Mouse (Mus musculus) heart, embryonic 10.5 days (tissue): ENCODE results near the gene Gpc1. TPM values are rescaled to one million over a fixed set of nuclear protein-coding genes. Genes with fewer than 3 reads are reported as not detected.

ENCODE experiments used
- DNase-seq: peaks from one replicate; pipeline ENCODE4 v3.0.0-alpha.2; 2017; ENCODE audit warnings: low spot score
- H3K27ac ChIP-seq: fragments of 300-500 bp; sonication (generic); 2 replicates; pipeline ENCODE4 v1.5.1; 2016; ENCODE audit warnings: mild to moderate bottlenecking
- H3K27me3 ChIP-seq: fragments of 300-500 bp; sonication (generic); 2 replicates; pipeline ENCODE4 v1.6.1; 2016; ENCODE audit warnings: mild to moderate bottlenecking; ENCODE audit not compliant: poor library complexity, insufficient read depth, severe bottlenecking
- H3K36me3 ChIP-seq: fragments of 300-500 bp; sonication (generic); 2 replicates; pipeline ENCODE4 v1.6.1; 2016; ENCODE audit warnings: mild to moderate bottlenecking, moderate library complexity
- H3K4me1 ChIP-seq: fragments of 300-500 bp; sonication (generic); 2 replicates; pipeline ENCODE4 v1.6.1; 2016; ENCODE audit warnings: mild to moderate bottlenecking
- H3K4me3 ChIP-seq: fragments of 300-500 bp; sonication (generic); 2 replicates; pipeline ENCODE4 v1.5.1; 2016; ENCODE audit warnings: mild to moderate bottlenecking, moderate library complexity
- H3K9me3 ChIP-seq: fragments of 300-500 bp; sonication (generic); 2 replicates; pipeline ENCODE4 v1.6.1; 2016; ENCODE audit warnings: mild to moderate bottlenecking, moderate library complexity
- WGBS: fragments of 180-500 bp; shearing (Covaris S2); methylation state at CpG from one replicate; pipeline ENCODE4 v1.1.7; 2016; 5-methylcytosine and 5-hydroxymethylcytosine counted together
- polyA plus RNA-seq: library from polyadenylated mRNA; unstranded; fragments of >200 nt; fragmentation: Nextera tagmentation; extraction: Ambion mirVana; gene quantifications from 2 replicates; pipeline ENCODE4 v1.2.1, GENCODE M21; 2016

Gpc1 gene
- polyA plus RNA-seq, 1 experiment from 2014 or later: 36.4 TPM

DNA sequence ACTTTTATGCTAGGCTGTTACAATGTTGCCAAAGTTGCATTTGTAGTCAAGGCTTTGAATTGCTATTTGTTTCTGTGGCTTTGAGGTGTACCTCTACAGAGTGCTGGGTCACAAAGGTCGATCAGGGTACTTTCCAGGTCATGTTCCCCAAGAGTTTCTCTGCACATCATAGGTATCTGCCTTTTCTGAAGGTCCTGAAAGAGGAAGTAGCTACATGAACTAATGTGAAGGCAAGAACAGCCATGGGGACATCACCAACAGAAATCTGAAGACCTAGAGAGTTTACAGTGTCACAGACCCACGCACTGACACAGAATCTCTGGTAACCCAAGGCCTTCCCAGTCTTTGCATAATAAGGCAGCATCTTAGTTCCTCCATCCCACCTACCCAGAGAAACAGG is 25.6 kb upstream of the Gpc1 start:
- Histone ChIP-seq H3K4me3 (no peak overlapping the region), H3K36me3 (no peaks in the 10 kb centered on the region), H3K9me3 (no peaks in the 10 kb centered on the region), H3K27ac (no peak overlapping the region), H3K4me1 (no peaks in the 10 kb centered on the region), H3K27me3 (peaks cover 18% of the 10 kb centered on the region; the same call in 1 of the 2 replicates)
- no peak for DNase-seq
- 55% methylated on average over 2 of the region's 2 CpGs for WGBS

- DNase-seq: no peak
- no peaks in the 10 kb centered on the region for H3K9me3 ChIP-seq
- no peaks in the 10 kb centered on the region for H3K4me1 ChIP-seq
- no peaks in the 10 kb centered on the region for H3K36me3 ChIP-seq
- no peak overlapping the region for H3K27ac ChIP-seq
- peaks cover 14% of the 10 kb centered on the region; the same call in 1 of the 2 replicates for H3K27me3 ChIP-seq
- WGBS: 79% methylated on average over 3 of the region's 3 CpGs
- no peak overlapping the region for H3K4me3 ChIP-seq
Measured at GRCm38 (mm10) chr1:92806720-92807119, 24.7 kb upstream of the Gpc1 start.

GRCm38 (mm10) chr1:92809621-92810020 is 21.8 kb upstream of the Gpc1 start:
- Histone ChIP-seq H3K4me3 (no peak overlapping the region), H3K9me3 (no peaks in the 10 kb centered on the region), H3K27me3 (0 out of 2 replicates have a peak, but pooled peaks cover 9% of the 10 kb centered on the region), H3K27ac (no peak overlapping the region), H3K36me3 (no peaks in the 10 kb centered on the region), H3K4me1 (peaks cover 2% of the 10 kb centered on the region; the same call in 1 of the 2 replicates)
- 84% methylated on average over 4 of the region's 4 CpGs for WGBS
- DNase-seq: no peak

GRCm38 (mm10) chr1:92814319-92814718 is 17.1 kb upstream of the Gpc1 start:
- 47% methylated on average over 5 of the region's 5 CpGs for WGBS
- H3K36me3 ChIP-seq: no peaks in the 10 kb centered on the region
- peaks cover 2% of the 10 kb centered on the region; the same call in 1 of the 2 replicates for H3K4me1 ChIP-seq
- no peak overlapping the region for H3K4me3 ChIP-seq
- H3K27ac ChIP-seq: no peak overlapping the region
- no peak for DNase-seq
- H3K9me3 ChIP-seq: no peaks in the 10 kb centered on the region
- H3K27me3 ChIP-seq: 0 out of 2 replicates have a peak, but pooled peaks cover 4% of the 10 kb centered on the region

DNA sequence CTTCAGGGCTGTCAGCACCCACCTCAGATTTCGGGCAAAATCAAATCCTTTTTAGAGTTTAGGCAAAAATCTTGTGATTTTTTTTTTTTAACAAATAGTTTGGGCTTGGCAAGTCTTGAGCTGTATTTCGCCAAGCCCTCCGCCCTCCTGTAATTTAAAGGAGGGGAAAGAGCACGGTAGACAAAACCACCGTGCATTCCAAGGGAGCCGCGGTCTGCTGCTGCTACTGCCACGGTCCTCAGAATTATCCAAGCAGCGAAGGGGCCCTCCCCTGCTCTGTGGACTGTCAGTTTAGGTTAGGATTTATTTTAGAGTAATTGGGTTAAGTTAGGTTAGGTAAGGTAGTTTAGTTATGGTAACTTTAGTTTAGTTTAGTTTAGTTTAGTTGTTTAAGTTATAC is 16.3 kb upstream of the Gpc1 start:
- no peak for DNase-seq
- H3K4me1 ChIP-seq: peaks cover 2% of the 10 kb centered on the region; the same call in 1 of the 2 replicates
- 77% methylated on average over 9 of the region's 9 CpGs for WGBS
- no peak overlapping the region for H3K27ac ChIP-seq
- 0 out of 2 replicates have a peak, but pooled peaks cover 4% of the 10 kb centered on the region for H3K27me3 ChIP-seq
- no peak overlapping the region for H3K4me3 ChIP-seq
- no peaks in the 10 kb centered on the region for H3K36me3 ChIP-seq
- H3K9me3 ChIP-seq: no peaks in the 10 kb centered on the region

DNA sequence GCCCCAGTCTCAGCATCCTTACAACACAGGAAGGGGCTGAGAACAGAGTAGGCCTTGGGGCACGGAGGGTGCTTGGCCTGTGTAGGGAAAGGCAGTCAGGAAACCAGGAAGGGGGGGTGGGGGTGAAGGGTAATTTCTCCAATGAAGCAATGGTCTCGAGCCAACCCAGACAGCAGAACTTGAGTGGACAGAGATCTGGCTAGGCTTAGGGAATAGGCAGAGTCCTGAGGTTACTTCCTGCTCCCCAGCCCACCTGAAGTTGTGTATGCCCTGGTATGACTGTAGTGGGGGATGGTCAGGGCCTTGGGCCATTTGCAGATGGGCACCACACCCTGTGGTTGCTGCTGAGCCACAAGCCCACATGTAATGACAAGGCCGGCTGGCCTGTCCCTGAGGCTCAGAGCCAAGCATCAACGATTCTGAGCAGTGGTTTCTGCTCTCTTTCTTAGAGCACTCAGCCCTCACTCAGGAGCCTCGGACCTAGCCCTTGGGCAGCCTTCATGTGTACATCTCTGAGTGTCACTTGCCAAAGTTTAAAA is 15.6 kb upstream of the Gpc1 start:
- Histone ChIP-seq H3K4me1 (peaks cover 2% of the 10 kb centered on the region; the same call in 1 of the 2 replicates), H3K27me3 (0 out of 2 replicates have a peak, but pooled peaks cover 4% of the 10 kb centered on the region), H3K9me3 (no peaks in the 10 kb centered on the region), H3K4me3 (no peak overlapping the region), H3K36me3 (no peaks in the 10 kb centered on the region), H3K27ac (no peak overlapping the region)
- 69% methylated on average over 5 of the region's 5 CpGs for WGBS
- DNase-seq: no peak

DNA sequence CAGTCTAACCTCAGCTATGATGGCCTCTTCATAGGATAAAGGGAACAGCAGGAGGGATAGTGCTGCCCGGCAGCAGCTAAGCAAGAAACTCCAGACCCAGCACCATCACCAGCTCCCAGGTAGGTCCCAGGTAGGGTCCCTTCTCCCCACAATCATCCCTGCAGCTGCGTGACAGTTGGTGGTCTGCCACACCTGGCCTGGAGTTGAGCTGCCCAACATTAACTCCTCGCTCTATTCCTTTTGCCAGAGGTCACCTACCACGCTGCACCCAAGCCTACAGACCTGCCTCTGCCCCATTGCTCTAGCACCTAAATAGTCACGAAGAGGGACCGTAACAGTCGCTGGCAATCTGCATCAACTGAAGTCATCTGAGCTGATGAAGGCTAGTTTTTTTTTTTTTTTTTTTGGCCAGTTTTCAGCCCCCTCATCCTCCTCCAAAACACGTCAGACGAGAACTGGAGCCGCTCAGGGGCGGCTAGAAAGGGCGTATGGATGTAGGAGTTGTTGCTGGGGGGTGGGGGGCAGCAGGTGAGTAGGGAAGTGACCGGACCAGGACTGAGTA is 738 bp upstream of the Gpc1 start:
- Histone ChIP-seq H3K9me3 (no peaks in the 10 kb centered on the region), H3K4me1 (peaks cover 34% of the 10 kb centered on the region), H3K4me3 (peak overlapping the region; percentile 78), H3K27ac (peak overlapping the region; percentile 93), H3K27me3 (peaks cover 93% of the 10 kb centered on the region), H3K36me3 (peaks cover 7% of the 10 kb centered on the region; the same call in 1 of the 2 replicates)
- WGBS: 8% methylated on average over 13 of the region's 13 CpGs
- DNase-seq: no peak

DNA sequence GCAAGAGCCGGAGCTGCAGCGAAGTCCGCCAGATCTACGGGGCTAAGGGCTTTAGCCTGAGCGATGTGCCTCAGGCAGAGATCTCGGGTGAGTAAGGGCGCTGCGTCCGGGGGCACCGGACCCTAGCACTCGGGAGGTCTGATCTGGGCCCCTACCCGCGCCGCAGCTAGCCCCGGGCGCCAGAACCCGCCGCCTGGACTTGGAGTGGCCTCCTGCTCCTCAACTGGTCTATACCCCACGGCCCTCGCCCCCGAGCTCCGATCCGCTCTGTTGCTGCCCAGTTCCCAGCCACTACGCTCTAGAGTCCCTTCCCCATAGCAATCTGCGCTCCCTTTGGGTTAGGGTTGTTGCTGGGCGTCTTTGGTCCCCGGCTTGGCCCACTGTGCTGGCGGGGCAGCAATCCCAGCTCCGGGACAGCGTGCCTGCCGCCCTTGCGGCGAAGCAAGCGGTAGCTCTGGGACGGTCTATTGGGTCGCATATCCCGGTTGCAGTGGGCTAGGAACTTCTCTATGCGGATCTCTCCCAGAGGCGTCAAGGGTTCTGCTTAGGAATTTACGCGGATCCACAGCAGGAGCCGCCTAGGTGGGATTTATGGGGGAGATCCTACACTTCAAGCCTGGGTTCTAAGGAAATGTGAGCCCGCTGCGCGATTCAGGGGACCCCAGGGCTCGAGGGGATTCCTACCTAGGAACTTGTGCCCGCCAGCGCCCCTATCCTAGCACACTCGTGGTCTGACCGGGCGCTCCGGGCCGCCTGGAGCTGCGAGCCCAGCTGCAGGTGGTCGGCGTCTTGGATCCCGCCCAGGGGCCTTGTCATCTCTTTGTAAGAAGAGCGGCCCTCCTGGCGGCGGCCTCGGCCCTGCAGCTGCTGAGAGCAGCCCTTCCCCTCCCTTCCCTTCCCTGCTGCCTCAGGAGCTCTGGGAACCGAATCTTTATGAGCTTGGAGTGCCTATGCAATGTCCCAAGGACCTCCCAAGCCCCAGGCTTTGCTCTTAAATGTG is 866 bp downstream of the Gpc1 start:
- peaks cover 34% of the 10 kb centered on the region for H3K4me1 ChIP-seq
- peak; percentile 84 for DNase-seq
- no peaks in the 10 kb centered on the region for H3K9me3 ChIP-seq
- peak overlapping the region; percentile 78 for H3K4me3 ChIP-seq
- under 1% methylated on average over 62 of the region's 62 CpGs for WGBS
- peaks cover 85% of the 10 kb centered on the region for H3K27me3 ChIP-seq
- H3K27ac ChIP-seq: peak overlapping the region; percentile 93
- peaks cover 10% of the 10 kb centered on the region; the same call in 1 of the 2 replicates for H3K36me3 ChIP-seq

GRCm38 (mm10) chr1:92833987-92834706 is 2.7 kb downstream of the Gpc1 start:
- 59% methylated on average over 7 of the region's 7 CpGs for WGBS
- H3K27ac ChIP-seq: no peak overlapping the region
- H3K9me3 ChIP-seq: no peaks in the 10 kb centered on the region
- peaks cover 10% of the 10 kb centered on the region; the same call in 1 of the 2 replicates for H3K36me3 ChIP-seq
- H3K4me3 ChIP-seq: no peak overlapping the region
- peaks cover 42% of the 10 kb centered on the region for H3K4me1 ChIP-seq
- H3K27me3 ChIP-seq: peaks cover 72% of the 10 kb centered on the region
- peak; percentile 84 for DNase-seq

DNA sequence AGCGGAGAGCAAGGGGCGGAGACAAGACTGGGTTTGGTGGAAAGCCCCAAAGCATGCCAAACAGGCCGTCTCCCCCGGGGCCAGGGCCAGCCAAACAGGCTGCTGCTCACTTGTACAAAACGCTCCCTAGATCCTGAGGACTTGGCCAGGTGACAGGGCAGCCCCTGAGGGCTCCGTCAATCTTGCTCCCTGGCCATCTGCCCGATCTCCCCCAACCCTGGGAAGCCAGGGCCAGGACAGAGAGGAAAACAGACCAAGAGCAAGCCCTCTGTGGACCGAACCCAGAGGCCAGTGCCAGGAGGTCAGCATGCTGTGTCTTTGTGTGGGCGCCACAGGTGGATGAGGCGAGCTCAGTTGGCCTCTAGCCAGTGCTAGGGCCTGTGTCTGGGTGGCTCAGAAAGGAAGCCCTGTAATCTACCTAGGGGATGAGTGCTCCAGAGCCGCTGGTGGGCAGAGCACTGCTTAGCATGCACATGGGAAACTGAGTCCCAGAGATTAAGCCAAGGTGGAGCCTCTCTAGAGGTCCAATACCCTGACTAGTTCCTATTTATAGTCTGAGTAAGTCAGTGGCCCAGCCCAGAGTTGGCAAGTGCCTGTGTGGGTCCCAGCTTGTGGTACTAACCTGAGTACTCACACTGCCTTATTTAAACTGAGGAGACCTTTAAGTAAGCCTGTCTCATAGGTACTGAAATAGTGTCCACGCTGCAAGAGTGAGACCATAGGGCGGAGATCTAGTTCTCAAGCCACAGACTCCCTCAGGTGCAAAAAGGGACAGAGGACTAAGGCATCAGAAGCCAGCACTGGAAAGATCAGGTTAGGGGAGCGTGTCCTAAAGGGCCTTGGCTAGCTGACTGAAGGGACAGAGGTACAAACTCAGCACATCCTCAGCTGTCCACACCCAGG is 6.7 kb downstream of the Gpc1 start:
- Histone ChIP-seq H3K4me3 (no peak overlapping the region), H3K36me3 (peaks cover 10% of the 10 kb centered on the region; the same call in 1 of the 2 replicates), H3K9me3 (no peaks in the 10 kb centered on the region), H3K4me1 (peaks cover 20% of the 10 kb centered on the region), H3K27ac (no peak overlapping the region), H3K27me3 (peaks cover 38% of the 10 kb centered on the region)
- WGBS: 79% methylated on average over 14 of the region's 14 CpGs
- DNase-seq: no peak

GRCm38 (mm10) chr1:92839211-92839610 is 7.8 kb downstream of the Gpc1 start:
- Histone ChIP-seq H3K27me3 (peaks cover 32% of the 10 kb centered on the region), H3K4me1 (peaks cover 17% of the 10 kb centered on the region), H3K9me3 (no peaks in the 10 kb centered on the region), H3K36me3 (peaks cover 11% of the 10 kb centered on the region; the same call in 1 of the 2 replicates), H3K4me3 (no peak overlapping the region), H3K27ac (no peak overlapping the region)
- no peak for DNase-seq
- 79% methylated on average over 7 of the region's 7 CpGs for WGBS
